Mouse (Mus musculus) heart, adult 18-20 months (tissue): ENCODE results near the gene Afap1. TPM values are rescaled to one million over a fixed set of nuclear protein-coding genes. Genes with fewer than 3 reads are reported as not detected.

ENCODE experiments used
- DNase-seq, 2 experiments: peaks; one replicate each; pipeline ENCODE4 v3.0.0; 2021 to 2022; ENCODE audit warnings: mixed read lengths in 1 of 2
- total RNA-seq, 2 experiments: library from RNA; stranded (reverse); gene quantifications; 2 replicates each; pipeline ENCODE4 v1.2.3; 2021

Gene Afap1
- total RNA-seq, 2 experiments from 2014 or later = 16.9 to 19.2 TPM

DNA sequence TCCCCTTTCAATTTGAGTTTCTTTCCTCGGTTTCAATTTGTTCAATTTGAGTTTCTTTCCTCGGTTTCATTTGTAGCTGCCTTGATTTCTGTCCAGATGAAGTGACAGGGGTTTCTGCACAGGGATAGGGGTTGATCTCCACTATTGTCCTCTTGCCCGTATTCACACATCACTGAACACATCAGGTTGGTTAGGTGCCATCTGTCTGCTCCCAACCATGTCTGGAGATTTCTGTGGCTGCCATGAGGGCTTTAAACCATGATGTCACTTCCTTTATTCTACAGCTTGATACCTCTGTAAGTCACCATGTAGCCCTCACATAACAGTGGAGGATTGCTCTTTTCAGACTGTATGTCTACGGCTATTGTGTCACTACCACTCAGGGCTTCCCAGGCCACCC lies 4.0 kb downstream of the Afap1 start:
- DNase-seq = no peak

GRCm38 (mm10) chr5:35898114-35898513 lies 5.0 kb downstream of the Afap1 start:
- DNase-seq = peak; percentile 50 to 69

- no peak for DNase-seq
Observed at GRCm38 (mm10) chr5:35898994-35899393, 5.9 kb downstream of the Afap1 start.

GRCm38 (mm10) chr5:35900401-35901225 lies 7.5 kb downstream of the Afap1 start:
- no peak for DNase-seq

GRCm38 (mm10) chr5:35901226-35901809 lies 8.2 kb downstream of the Afap1 start:
- DNase-seq = no peak

- no peak for DNase-seq
Observed at GRCm38 (mm10) chr5:35903456-35903855, 10.3 kb downstream of the Afap1 start.

GRCm38 (mm10) chr5:35905283-35905682 lies 12.2 kb downstream of the Afap1 start:
- DNase-seq = no peak

- no peak for DNase-seq
Observed at GRCm38 (mm10) chr5:35907090-35907489, 14.0 kb downstream of the Afap1 start.

DNA sequence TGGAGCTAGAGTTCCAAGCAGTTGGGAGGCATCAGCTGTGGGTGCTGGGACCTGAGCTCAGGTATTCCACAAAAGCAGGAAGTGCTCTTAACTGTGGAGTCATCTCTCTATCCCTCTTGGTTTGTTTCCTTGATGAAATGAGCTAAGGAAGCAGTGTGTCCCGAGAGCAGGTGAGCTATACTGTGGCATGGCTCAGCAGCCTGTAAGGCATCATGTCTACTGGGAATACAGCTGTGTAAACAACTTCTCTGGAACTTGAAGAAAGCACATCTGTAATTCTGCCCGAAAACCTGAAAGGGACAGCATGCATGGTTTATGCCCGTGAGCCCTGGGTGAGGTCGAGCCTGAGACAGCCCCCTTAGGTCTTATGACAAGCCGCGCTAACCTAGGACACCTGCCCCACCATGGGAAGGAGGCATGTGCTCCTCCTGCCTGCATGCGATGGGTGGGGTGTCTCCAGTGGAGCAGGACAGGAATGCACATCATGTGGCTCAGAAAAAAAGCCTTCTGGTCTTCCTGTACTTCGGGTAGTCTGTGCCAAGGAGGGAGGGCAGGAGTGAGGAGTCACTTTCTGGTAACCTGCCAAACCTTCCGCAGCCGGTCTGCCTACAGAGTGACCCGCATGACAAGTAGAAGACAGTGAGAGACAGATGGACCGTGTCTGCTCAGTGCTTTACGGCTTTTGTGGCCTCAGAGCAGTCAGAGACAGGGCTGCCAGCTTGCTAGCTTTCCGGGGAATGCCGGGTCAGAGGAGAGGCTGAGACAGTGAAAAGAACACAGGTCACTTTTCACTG lies 14.7 kb downstream of the Afap1 start:
- DNase-seq = peak; percentile 78 to 84

- DNase-seq = peak; percentile 70 to 82
Observed at GRCm38 (mm10) chr5:35908626-35909443, 15.7 kb downstream of the Afap1 start.

- DNase-seq = no peak
Observed at GRCm38 (mm10) chr5:35915629-35916300, 22.6 kb downstream of the Afap1 start.

DNA sequence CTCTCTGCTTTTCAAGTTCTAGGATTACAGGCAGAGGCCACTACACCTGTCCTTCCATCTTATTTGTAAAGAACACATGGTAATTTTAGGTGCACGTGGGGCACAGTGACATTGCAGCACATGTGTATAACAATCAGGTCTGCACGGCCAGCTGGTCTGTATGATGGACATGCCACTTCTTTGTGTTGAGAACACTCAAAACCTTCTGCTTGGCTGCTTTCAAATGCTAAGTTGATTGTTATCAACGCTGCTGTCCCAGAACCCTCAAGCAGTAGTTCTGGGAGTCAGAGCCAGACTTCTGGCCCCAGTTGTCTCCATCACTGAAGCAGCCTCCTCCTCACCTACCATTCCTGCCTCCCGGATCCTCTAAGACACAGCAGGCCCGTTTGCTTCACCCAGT lies 23.5 kb downstream of the Afap1 start:
- DNase-seq = no peak

DNA sequence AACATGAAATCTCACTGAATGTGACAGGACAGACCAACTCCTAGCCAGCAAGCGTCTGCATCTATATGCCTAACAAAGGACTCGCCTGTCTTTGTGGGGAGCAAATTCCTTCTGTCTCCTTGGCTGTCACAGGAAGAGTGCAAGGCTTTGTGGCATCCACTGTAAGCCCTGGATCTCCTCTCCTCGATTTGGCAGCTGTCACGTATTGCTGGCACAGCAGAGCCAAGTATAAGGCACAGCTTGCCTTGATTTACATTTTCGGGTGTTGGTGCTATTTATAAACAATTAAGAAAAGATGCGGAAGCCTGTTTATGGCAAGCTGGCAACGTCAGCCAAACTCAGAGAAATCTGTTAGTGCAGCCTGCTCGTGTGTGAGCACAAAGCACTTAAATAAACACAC lies 25.3 kb downstream of the Afap1 start:
- DNase-seq = no peak

GRCm38 (mm10) chr5:35920076-35920475 lies 27.0 kb downstream of the Afap1 start:
- no peak for DNase-seq

DNA sequence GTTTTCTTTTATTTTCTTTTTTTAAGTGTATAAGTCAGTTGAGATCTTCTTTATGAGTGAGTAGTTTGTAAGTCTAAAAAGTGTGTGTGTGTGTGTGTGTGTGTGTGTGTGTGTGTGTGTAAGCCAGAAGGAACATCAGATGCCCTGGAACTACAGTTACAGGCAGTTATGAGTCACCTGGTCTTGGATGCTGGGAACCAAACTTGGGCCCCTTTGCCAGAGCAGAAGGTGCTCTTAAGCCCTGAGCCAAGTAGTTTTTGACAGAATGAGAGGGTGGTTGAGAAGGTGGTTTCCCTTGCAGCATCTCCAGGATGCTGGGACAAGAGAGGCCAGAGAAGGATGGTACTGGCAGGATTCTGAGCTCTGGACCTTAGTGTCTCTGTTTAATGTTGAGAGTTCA lies 27.4 kb downstream of the Afap1 start:
- DNase-seq = no peak

- no peak for DNase-seq
Observed at GRCm38 (mm10) chr5:35921141-35921540, 28.0 kb downstream of the Afap1 start.

GRCm38 (mm10) chr5:35921595-35922254 lies 28.6 kb downstream of the Afap1 start:
- DNase-seq = peak; percentile 82 to 88

GRCm38 (mm10) chr5:35923448-35923847 lies 30.3 kb downstream of the Afap1 start:
- DNase-seq = peak in 1 of 2 experiments; percentile 44

DNA sequence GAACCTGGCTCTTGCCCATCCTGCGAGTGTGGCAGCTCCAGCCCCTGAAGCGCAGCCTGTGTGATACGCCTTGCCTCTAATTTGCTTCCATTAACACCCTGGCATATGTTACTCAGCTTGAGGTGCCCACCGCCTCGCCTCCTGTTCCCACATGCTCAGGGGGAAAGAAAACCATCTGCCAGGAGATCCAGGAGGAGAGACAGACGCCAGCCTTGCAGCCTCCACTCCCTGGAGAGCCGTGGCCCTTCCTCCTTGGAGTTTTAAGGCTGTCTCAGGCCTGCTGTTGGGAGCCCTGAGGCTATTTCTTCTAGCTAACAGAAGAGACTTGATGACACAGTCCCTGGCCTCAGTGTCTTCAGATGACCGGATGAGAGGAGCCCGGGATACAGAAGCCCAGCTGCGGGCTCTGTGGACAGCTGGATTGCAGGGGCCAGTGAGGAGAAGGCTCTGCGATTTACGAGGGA lies 32.1 kb downstream of the Afap1 start:
- DNase-seq = peak; percentile 48 to 64

DNA sequence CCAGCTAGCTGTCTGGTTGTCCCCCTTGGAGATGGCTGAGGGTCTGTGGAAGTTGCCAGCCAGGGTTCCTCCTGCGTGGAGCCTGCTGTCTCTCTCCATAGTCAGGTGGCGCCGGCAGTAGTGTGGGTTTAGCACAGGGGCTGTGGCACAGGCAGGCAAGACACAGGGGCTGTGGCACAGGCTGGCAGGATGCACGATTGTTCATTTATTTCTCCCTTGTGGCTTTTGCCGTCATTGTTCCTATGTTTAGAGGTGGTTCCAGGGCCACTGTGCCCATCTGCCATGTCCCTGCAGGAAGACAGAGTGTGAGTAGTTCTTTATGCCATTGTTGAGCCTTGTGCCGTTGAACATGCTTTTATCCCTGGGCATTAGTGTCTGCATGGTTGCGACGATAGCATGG lies 33.4 kb downstream of the Afap1 start:
- DNase-seq = no peak

DNA sequence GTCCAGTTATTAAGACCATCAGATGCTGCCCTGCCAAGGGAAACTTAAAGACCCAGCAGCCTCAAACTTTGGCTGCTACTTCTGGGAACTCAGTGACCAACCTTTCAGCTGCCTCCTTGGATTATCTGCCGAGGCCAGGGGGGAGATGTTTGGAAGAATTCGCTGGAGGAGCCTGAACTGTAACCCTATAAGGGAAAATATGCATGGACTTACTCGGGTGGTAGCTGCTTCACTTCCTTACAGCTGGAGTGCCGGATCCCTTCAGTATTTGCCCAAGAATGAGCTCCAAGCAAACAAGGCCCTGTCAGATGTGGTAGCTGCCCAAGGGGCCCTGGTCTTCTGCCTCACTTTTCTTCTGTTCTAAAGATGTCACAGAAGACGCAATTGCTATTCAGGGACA lies 38.2 kb downstream of the Afap1 start:
- DNase-seq = no peak
